Mouse (Mus musculus): Measurements from ENCODE around the gene a.

GRCm38 (mm10) chr2:154876621-154877020, 85.4 kb downstream of the a start:
- TF ChIP-seq CTCF (IDR thresholded peaks at IDR 0.05; ENCODE audit: low read depth) (no peak), EP300 (optimal IDR thresholded peaks at IDR 0.05) (no peak)
